Mouse (Mus musculus) small intestine, adult 2 months (tissue): Measurements from ENCODE around the gene Esd.

Source experiments
- CTCF ChIP-seq: fragments of 200-500 bp; IDR thresholded peaks from 2 replicates; pipeline ENCODE4 v1.5.1; 2012; ENCODE audit warnings: low read depth, mild to moderate bottlenecking, control low read depth, inconsistent platforms, low read length, moderate library complexity, mixed read lengths; ENCODE audit not compliant: insufficient replicate concordance, insufficient read length; ENCODE audit errors: extremely low read depth
- POLR2A ChIP-seq: fragments of 200-500 bp; IDR thresholded peaks from 2 replicates; pipeline ENCODE4 v1.6.1; 2012; ENCODE audit warnings: low read depth, mild to moderate bottlenecking, control low read depth, inconsistent platforms, low read length, moderate library complexity

DNA sequence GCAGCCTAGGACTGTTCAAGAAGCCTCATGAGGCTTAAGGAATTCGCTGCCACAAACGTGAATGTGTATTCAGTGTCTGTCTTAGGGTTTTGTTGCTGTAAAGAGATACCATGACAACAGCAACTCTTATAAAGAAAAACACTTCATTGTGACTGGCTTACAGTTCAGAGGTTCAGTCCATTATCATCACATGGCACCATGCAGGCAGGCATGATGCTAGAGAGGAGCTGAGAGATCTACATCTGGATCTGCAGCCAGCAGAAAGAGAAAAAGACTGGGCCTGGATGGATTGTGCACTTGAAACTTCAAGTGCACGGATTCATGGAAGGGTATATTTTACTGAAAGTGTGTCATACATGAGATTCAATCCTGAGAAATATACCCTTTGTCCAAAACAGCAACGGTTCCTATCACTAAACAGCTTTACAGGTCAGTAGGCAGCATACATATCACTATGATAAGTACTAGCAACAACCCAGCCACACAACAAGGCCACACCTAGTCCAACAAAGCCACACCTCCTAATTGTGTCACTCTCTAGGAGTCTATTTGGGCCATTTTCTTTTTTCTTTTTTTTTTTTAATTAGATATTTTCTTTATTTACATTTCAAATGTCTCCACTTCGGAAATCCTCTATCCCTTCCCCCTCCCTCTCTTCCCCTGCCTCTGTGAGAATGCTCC, 47.7 kb upstream of the Esd start:
- TF ChIP-seq CTCF (no peak), POLR2A (no peak)
